Mouse (Mus musculus) neural tube, embryonic 11.5 days (tissue): ENCODE measurements around the gene Spen. TPM values are rescaled to one million over a fixed set of nuclear protein-coding genes. Genes with fewer than 3 reads are reported as not detected.
"Not testable (repeated sequence)": the region's sequence is repeated elsewhere in the genome, so short reads cannot be mapped to it uniquely, and the experiment has no call there.

Experiments
- ATAC-seq: fragments of 200-750 bp; cut with Nextera tagmentation; 2 replicates; pipeline ENCODE4 v1.8.0; 2017; ENCODE audit warnings: moderate number of reproducible peaks, mild to moderate bottlenecking, moderate TSS enrichment, moderate library complexity; ENCODE audit not compliant: insufficient read depth, low FRiP score, low TSS enrichment
- DNase-seq: peaks from one replicate; pipeline ENCODE4 v3.0.0-alpha.2; 2015; ENCODE audit warnings: low spot score
- H3K27ac ChIP-seq: fragments of 300-500 bp; sonication (generic); 2 replicates; pipeline ENCODE4 v1.5.1; 2014; ENCODE audit warnings: low read depth, mild to moderate bottlenecking, low read length
- H3K27me3 ChIP-seq: fragments of 300-500 bp; sonication (generic); 2 replicates; pipeline ENCODE4 v1.6.1; 2014; ENCODE audit warnings: mild to moderate bottlenecking, low read length, mixed read lengths; ENCODE audit not compliant: control insufficient read depth, insufficient read depth
- H3K36me3 ChIP-seq: fragments of 300-500 bp; sonication (generic); 2 replicates; pipeline ENCODE4 v1.6.1; 2014; ENCODE audit warnings: mild to moderate bottlenecking, low read length, moderate library complexity, mixed read lengths; ENCODE audit not compliant: control insufficient read depth, insufficient read depth
- H3K4me1 ChIP-seq: fragments of 300-500 bp; sonication (generic); 2 replicates; pipeline ENCODE4 v1.6.1; 2014; ENCODE audit warnings: low read length, mixed read lengths; ENCODE audit not compliant: control insufficient read depth, insufficient read depth
- H3K4me2 ChIP-seq: fragments of 300-500 bp; sonication (generic); 2 replicates; pipeline ENCODE4 v1.6.1; 2014; ENCODE audit warnings: low read depth, mild to moderate bottlenecking, moderate library complexity
- H3K4me3 ChIP-seq: fragments of 300-500 bp; sonication (generic); 2 replicates; pipeline ENCODE4 v1.5.1; 2014; ENCODE audit warnings: low read depth, low read length
- H3K9ac ChIP-seq: fragments of 300-500 bp; sonication (generic); 2 replicates; pipeline ENCODE4 v1.6.1; 2014; ENCODE audit warnings: mild to moderate bottlenecking, low read length
- H3K9me3 ChIP-seq: fragments of 300-500 bp; sonication (generic); 2 replicates; pipeline ENCODE4 v1.6.1; 2016; ENCODE audit warnings: low read length; ENCODE audit not compliant: control insufficient read depth
- WGBS: fragments of 180-500 bp; shearing (Covaris S2); extraction: QIAGEN DNeasy Blood & Tissue Kit; methylation state at CpG from one replicate; pipeline ENCODE4 v1.1.7; 2014; 5-methylcytosine and 5-hydroxymethylcytosine counted together
- polyA plus RNA-seq: library from polyadenylated mRNA; unstranded; fragments of >200 nt; fragmentation: Nextera tagmentation; extraction: Ambion mirVana; gene quantifications from 2 replicates; pipeline ENCODE4 v1.2.1, GENCODE M21; 2014

Spen gene
- polyA plus RNA-seq, 1 experiment from 2014 or later = 16.2 TPM

DNA sequence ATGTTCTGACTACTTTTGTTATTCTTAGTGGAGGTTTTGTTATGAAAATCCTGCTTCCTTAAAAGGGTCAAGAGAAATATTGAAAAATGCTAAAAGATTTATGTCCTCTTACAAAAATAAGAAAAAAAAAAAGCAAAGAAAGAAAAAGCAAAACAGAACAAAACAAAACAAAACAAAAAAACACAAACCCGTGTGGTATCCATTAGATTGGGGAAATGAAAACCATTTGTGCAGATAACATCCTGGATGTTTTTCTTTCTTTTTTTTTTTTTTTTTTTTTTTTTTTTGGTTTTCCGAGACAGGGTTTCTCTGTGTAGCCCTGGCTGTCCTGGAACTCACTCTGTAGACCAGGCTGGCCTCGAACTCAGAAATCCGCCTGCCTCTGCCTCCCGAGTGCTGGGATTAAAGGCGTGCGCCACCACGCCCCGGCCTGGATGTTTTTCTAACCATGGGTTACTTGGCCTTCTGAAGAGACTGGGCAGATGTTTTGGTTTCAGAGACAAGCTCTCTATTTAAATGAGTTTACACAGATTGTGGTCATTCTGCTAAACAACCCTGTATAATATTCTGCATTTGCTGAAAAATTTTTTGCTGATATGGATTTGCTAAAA, 16.0 kb upstream of the Spen start:
- DNase-seq, H3K9ac ChIP-seq, H3K9me3 ChIP-seq, H3K4me1 ChIP-seq, ATAC-seq, H3K4me2 ChIP-seq, H3K4me3 ChIP-seq, H3K27ac ChIP-seq, H3K36me3 ChIP-seq, H3K27me3 ChIP-seq: not testable (repeated sequence)
- 94% methylated on average over 7 of the region's 9 CpGs for WGBS

DNA sequence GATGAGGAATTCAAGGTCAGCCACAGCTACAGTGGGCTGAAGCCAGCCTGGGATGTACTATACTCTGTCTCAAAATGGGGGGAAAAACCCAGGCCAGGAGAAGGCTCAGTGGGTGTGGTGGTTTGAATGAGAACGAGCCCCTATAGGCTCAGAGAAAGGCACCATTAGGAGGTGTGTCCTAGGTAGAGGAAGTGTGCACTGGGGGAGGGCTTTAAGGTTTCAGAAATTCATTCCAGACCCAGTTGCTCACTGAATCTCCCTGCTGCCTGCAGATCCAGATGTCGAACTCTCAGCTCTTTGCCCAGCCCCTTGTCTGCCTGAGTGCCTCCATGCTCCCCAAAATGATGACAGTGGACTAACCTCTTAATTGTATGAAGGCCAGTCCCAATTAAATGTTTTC, 14.1 kb upstream of the Spen start:
- WGBS = 34% methylated on average over 2 of the region's 2 CpGs
- Histone ChIP-seq H3K4me2 (no peak overlapping the region), H3K4me3 (no peak overlapping the region), H3K27me3 (no peaks in the 10 kb centered on the region), H3K27ac (no peak overlapping the region), H3K4me1 (peaks cover 4% of the 10 kb centered on the region), H3K36me3 (no peaks in the 10 kb centered on the region), H3K9me3 (no peaks in the 10 kb centered on the region), H3K9ac (no peak overlapping the region)
- DNase-seq (no peak), ATAC-seq (no peak)

DNA sequence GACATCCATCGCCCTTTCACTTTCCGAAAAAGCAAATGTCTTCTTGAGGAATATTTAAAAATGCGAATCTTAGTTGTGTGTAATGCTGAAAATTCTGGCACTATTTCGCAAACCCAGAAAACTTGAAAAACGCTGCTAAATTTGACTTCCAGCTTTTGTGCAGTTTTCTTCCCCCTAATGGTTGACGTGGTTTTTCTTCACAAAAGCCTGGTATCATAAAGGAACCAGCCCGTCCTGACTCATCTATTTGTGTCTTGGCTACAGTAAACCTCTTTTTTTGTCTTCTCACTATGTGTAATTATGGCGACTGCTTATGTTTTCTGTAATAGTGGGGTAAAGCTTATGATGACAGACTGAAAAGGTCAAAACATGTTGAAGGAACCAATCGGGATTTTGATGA, 8.9 kb upstream of the Spen start:
- DNase-seq (no peak), ATAC-seq (no peak)
- Histone ChIP-seq H3K27ac (peak overlapping the region; percentile 99), H3K27me3 (no peaks in the 10 kb centered on the region), H3K4me1 (peaks cover 10% of the 10 kb centered on the region), H3K4me2 (peak overlapping the region; percentile 97), H3K4me3 (peak overlapping the region; percentile 70), H3K9ac (peak overlapping the region; percentile 98), H3K36me3 (no peaks in the 10 kb centered on the region), H3K9me3 (no peaks in the 10 kb centered on the region)
- WGBS = 29% methylated on average over 9 of the region's 9 CpGs

DNA sequence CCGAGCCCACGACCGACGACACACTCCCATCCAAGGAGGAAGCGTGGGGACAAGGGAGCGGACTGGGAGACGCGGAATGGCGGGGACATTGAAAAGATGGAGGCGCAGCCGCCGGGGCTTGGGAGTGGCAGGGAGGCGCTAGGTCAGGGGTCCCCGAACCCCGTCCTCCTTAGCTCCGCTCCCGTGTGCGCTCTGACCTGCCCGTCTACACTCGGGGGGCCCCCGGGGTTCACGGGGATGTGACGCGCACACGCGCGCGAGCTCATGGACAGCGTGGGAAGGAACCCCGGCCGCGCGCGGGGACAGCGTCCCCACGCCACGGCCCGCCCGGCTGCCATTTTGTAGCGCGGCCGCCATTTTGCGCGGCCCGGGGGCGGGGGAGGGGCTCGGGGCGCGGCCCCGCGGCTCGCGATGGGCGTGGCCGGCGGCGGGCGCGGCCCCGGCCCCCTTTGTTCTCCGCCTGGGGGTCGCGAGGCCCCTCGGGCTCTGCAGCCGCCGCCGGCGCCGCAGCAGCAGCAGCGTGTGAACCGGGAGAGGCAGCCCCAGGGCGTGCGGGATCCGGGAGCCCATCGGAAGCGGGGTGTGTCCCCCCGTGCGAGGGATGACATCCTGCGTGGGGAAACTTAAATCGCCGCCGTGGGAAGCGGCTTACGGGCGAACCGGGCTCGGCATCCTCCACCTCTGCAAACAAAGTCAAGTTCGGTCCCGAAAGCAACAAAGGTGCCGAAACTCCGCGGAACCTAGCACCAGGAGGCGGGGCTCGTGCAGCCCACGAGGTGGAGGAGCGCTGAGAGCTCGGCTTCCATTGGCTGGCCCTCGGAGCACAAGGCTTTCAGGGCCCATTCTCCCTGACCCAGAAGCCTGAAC, 8.2 kb upstream of the Spen start:
- Histone ChIP-seq H3K27me3 (no peaks in the 10 kb centered on the region), H3K4me3 (peak overlapping the region; percentile 70), H3K4me1 (peaks cover 13% of the 10 kb centered on the region), H3K36me3 (no peaks in the 10 kb centered on the region), H3K9ac (peak overlapping the region; percentile 98), H3K9me3 (no peaks in the 10 kb centered on the region), H3K27ac (peak overlapping the region; percentile 99), H3K4me2 (peak overlapping the region; percentile 97)
- peak; percentile 92 for DNase-seq
- ATAC-seq = peak; percentile 85
- 0% methylated on average over 85 of the region's 98 CpGs for WGBS

DNA sequence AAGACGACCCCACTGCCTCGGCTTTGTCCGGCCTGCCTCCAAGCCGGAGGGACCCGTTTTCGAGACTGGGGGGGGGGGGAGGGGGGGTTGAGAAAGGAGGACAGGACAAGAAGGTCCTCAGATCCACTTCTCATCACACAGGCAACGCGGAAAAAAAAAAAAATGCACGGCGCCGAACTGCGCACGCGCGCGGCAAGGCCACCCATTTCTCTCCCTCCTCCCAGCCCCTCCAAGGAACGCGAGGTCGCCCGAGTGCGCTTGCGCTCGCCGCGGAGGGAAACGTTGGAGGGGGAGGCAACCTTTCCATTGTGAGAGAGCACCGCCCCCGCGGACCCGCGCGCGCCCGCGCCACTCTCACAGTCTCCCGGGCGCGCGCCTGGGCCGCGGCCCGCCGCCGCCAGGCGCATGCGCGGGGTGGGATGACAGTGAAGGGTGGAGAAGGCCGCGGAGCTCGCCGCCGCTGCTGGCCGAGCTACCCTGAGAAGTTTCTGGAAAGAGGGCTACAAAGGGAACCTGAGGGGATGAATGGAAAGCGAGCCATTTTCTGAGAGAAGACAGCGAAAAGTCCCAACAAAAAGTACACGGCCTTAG, 7.4 kb upstream of the Spen start:
- DNase-seq = peak; percentile 100

DNA sequence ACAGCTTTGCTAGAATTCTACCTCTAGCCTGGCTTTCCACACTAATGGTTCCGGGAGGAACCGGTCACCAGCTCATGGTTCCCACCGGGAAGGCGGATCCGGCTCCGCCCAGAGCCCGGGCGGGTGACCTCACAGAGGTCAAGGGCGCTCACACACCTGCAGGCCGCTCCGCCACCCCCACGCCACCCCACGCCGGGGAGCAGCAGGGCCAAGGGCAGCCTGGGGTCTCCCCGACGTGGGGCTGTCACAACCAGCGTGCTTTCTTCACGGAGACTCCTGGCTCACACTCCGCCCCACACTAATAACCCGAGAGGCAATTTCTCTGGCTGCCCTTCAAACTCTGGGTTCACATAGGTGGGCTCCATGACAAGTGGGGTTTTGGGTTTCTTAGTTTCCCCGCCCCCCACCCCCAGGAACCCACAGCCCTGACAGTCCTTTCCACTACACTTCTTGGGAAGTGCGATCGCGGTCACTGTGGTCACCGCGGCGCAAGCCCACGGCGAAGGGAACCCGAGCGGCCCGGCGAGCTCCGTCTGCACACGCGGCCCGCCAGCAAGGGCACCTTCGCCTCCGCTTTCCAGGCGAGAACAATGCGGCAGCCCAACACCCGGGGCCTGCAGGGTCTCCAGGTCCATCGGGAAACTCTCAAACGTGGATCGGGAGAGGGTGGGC, 6.8 kb upstream of the Spen start:
- peak overlapping the region; percentile 98 for H3K9ac ChIP-seq
- under 1% methylated on average over 45 of the region's 45 CpGs for WGBS
- H3K4me3 ChIP-seq = peak overlapping the region; percentile 70
- no peaks in the 10 kb centered on the region for H3K36me3 ChIP-seq
- peak overlapping the region; percentile 91 for H3K27ac ChIP-seq
- DNase-seq (no peak), ATAC-seq (peak; percentile 46)
- peaks cover 15% of the 10 kb centered on the region for H3K4me1 ChIP-seq
- H3K9me3 ChIP-seq = no peaks in the 10 kb centered on the region
- H3K4me2 ChIP-seq = peak overlapping the region; percentile 97
- no peaks in the 10 kb centered on the region for H3K27me3 ChIP-seq

More for the DNA sequence above, 7.4 kb upstream of the Spen start:
- peak; percentile 42 for ATAC-seq
- H3K4me3 ChIP-seq = peak overlapping the region; percentile 70
- H3K36me3 ChIP-seq = no peaks in the 10 kb centered on the region
- 0% methylated on average over 48 of the region's 56 CpGs for WGBS
- H3K27ac ChIP-seq = peak overlapping the region; percentile 99
- H3K4me2 ChIP-seq = peak overlapping the region; percentile 97
- peaks cover 15% of the 10 kb centered on the region for H3K4me1 ChIP-seq
- H3K9ac ChIP-seq = peak overlapping the region; percentile 98
- no peaks in the 10 kb centered on the region for H3K9me3 ChIP-seq
- no peaks in the 10 kb centered on the region for H3K27me3 ChIP-seq

DNA sequence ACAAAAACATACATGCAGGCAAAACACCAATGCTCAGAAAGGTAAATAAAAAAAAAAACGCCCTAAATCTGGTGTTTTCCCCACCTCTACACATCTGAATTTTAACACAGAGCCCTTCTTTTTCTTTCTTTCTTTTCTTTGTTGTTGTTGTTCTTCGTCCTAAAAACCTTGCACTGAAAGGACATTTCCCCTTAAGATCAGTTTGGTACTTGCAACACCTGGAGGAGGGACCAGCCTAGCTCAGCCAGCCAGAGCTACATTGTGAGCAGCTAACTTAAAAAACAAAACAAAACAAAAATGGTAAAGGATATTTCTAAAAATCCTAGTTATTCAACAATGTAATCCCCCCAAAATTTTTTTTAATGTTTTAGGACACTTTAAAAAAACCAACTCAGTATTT, 6.1 kb upstream of the Spen start:
- Histone ChIP-seq H3K4me3 (peak overlapping the region; percentile 70; the same call in 1 of the 2 replicates), H3K9me3 (no peaks in the 10 kb centered on the region), H3K4me2 (peak overlapping the region; percentile 97), H3K27ac (no peak overlapping the region), H3K9ac (no peak overlapping the region), H3K4me1 (peaks cover 15% of the 10 kb centered on the region), H3K27me3 (no peaks in the 10 kb centered on the region), H3K36me3 (no peaks in the 10 kb centered on the region)
- DNase-seq (no peak), ATAC-seq (no peak)
- WGBS = 47% methylated on average over 2 of the region's 2 CpGs

DNA sequence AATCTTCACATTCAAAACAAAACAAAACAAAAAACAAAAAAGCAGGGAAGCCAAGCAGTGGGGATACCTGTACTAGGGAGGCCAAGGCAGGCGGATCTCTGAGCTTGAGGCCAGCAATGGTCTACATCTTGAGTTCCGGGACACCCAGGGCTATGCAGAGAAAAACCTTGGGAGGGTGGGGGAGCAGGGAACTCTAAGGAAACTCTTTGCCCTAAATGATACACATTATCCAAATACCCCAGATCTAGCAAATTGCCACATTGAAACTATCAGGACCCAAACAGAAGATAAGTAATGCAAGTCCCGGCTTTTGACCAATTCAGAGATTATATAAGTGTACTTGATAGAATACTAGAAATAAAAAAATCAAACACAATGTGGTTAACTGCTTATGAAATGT, 5.2 kb upstream of the Spen start:
- Histone ChIP-seq H3K27ac (no peak overlapping the region), H3K4me3 (no peak overlapping the region), H3K36me3 (no peaks in the 10 kb centered on the region), H3K4me1 (peaks cover 19% of the 10 kb centered on the region), H3K9me3 (no peaks in the 10 kb centered on the region), H3K27me3 (no peaks in the 10 kb centered on the region), H3K9ac (no peak overlapping the region), H3K4me2 (no peak overlapping the region)
- ATAC-seq (no peak), DNase-seq (no peak)
- 78% methylated on average over 3 of the region's 3 CpGs for WGBS
